Mouse (Mus musculus) olfactory bulb, adult 2 months (tissue): ENCODE measurements around the gene Tsc2.

Experiments used
- CTCF ChIP-seq: fragments of 200-500 bp; IDR thresholded peaks from 2 replicates; pipeline ENCODE4 v1.5.1; 2012; ENCODE audit warnings: low read depth, mild to moderate bottlenecking, low read length, moderate library complexity; ENCODE audit not compliant: insufficient read depth
- POLR2A ChIP-seq: fragments of 200-500 bp; IDR thresholded peaks from 2 replicates; pipeline ENCODE4 v1.6.1; 2012; ENCODE audit warnings: mild to moderate bottlenecking, low read depth, low read length, moderate library complexity; ENCODE audit not compliant: insufficient read depth

- TF ChIP-seq CTCF (no peak), POLR2A (no peak)
Measured at GRCm38 (mm10) chr17:24580287-24580686, 52.1 kb downstream of the Tsc2 start.
